Mouse (Mus musculus) heart, embryonic 14.5 days (tissue): ENCODE results near the gene Zfhx3. TPM values are rescaled to one million over a fixed set of nuclear protein-coding genes. Genes with fewer than 3 reads are reported as not detected.
A peak's percentile ranks its signal among the peaks of the same experiment; 100 is the strongest.

ENCODE experiments used
- ATAC-seq: fragments of 200-750 bp; cut with Nextera tagmentation; 2 replicates; pipeline ENCODE4 v1.8.0; 2017; ENCODE audit warnings: low read depth, moderate TSS enrichment; ENCODE audit not compliant: insufficient number of reproducible peaks, insufficient read depth, low FRiP score
- H3K27ac ChIP-seq, 2 experiments: fragments of 200-500 bp in 1 of 2; fragments of 300-500 bp in 1 of 2; sonication (generic) in 1 of 2; replicated peaks in 1 of 2; 2 replicates each; pipeline ENCODE4 v1.5.1; 2012 to 2014; ENCODE audit warnings: low read depth in 2 of 2, low read length in 2 of 2, control low read depth in 1 of 2, mild to moderate bottlenecking in 1 of 2, mixed read lengths in 1 of 2; ENCODE audit not compliant: control insufficient read depth in 1 of 2, insufficient read depth in 1 of 2
- H3K27me3 ChIP-seq: fragments of 300-500 bp; sonication (generic); 2 replicates; pipeline ENCODE4 v1.6.1; 2014; ENCODE audit warnings: mild to moderate bottlenecking, low read length, control low read depth; ENCODE audit not compliant: control insufficient read depth, insufficient read depth
- H3K36me3 ChIP-seq: fragments of 300-500 bp; sonication (generic); 2 replicates; pipeline ENCODE4 v1.6.1; 2014; ENCODE audit warnings: mild to moderate bottlenecking, control low read depth, low read length, mixed read lengths; ENCODE audit not compliant: control insufficient read depth, insufficient read depth
- H3K4me1 ChIP-seq, 2 experiments: fragments of 200-500 bp in 1 of 2; fragments of 300-500 bp in 1 of 2; sonication (generic) in 1 of 2; 2 replicates each; pipeline ENCODE4 v1.6.1; 2012 to 2014; ENCODE audit warnings: low read length in 2 of 2, control low read depth in 1 of 2, mixed read lengths in 1 of 2; ENCODE audit not compliant: control insufficient read depth in 2 of 2, insufficient read depth in 2 of 2
- H3K4me2 ChIP-seq: fragments of 300-500 bp; sonication (generic); 2 replicates; pipeline ENCODE4 v1.6.1; 2014; ENCODE audit warnings: mild to moderate bottlenecking, low read length
- H3K4me3 ChIP-seq, 2 experiments: fragments of 200-500 bp in 1 of 2; fragments of 300-500 bp in 1 of 2; sonication (generic) in 1 of 2; 2 replicates each; pipeline ENCODE4 v1.5.1; 2012 to 2014; ENCODE audit warnings: low read length in 2 of 2, mild to moderate bottlenecking in 2 of 2, control low read depth in 1 of 2, low read depth in 1 of 2, moderate library complexity in 1 of 2; ENCODE audit not compliant: control insufficient read depth in 1 of 2, insufficient read depth in 1 of 2
- H3K9ac ChIP-seq: fragments of 300-500 bp; sonication (generic); 2 replicates; pipeline ENCODE4 v1.6.1; 2014; ENCODE audit warnings: mild to moderate bottlenecking, low read length
- H3K9me3 ChIP-seq: fragments of 300-500 bp; sonication (generic); 2 replicates; pipeline ENCODE4 v1.6.1; 2016; ENCODE audit warnings: low read length, control low read depth; ENCODE audit not compliant: control insufficient read depth
- WGBS: fragments of 180-500 bp; shearing (Covaris S2); extraction: QIAGEN DNeasy Blood & Tissue Kit; methylation state at CpG from one replicate; pipeline ENCODE4 v1.1.7; 2014; 5-methylcytosine and 5-hydroxymethylcytosine counted together
- polyA plus RNA-seq: library from polyadenylated mRNA; unstranded; fragments of >200 nt; fragmentation: Nextera tagmentation; extraction: Ambion mirVana; gene quantifications from 2 replicates; pipeline ENCODE4 v1.2.1, GENCODE M21; 2014

The Zfhx3 gene
- polyA plus RNA-seq, 1 experiment from 2014 or later, result 6.4 TPM

GRCm38 (mm10) chr8:108707576-108708281 lies 765.3 kb downstream of the Zfhx3 start:
- H3K27me3 ChIP-seq, result peaks cover under 1% of the 10 kb centered on the region; the same call in 1 of the 2 replicates
- H3K27ac ChIP-seq, result peak overlapping the region in 1 of 2 experiments; percentile 37; a peak in 1 of 4 replicates
- no peaks in the 10 kb centered on the region for H3K36me3 ChIP-seq
- no peak for ATAC-seq
- no peaks in the 10 kb centered on the region for H3K9me3 ChIP-seq
- H3K9ac ChIP-seq, result 0 out of 2 replicates have a peak overlapping the region, but pooled peaks have one; percentile 8
- peaks cover 21 to 60% of the 10 kb centered on the region in 2 experiments for H3K4me1 ChIP-seq
- 52% methylated on average over 5 of the region's 5 CpGs for WGBS
- H3K4me2 ChIP-seq, result no peak overlapping the region
- H3K4me3 ChIP-seq, result no peak overlapping the region

DNA sequence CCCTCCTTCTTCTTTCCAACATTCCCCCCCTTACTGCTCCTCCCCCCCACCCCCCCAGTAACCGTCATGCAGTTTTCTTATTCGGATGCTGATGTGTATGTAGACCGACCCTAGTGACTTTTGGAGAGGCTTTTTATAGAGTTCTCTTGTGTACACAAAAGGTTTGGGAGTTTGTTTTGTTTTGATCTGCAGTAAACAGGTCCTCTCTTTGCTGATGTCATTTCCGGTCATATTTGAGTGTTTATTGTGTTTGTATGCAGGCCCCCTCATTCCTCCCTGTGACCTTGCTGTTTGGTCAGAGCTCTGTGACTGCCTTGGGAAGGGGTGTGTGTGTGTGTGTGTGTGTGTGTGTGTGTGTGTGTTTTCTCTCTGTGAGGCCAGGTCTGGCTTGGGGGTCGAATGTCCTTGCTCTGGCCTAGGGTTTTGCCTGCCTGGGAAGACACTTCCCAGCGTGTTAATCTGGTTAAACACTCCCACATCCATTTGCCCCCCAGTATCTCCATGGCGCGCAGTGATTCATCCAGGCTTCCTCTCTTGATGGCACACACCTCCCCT lies 766.5 kb downstream of the Zfhx3 start:
- Histone ChIP-seq H3K9ac (no peak overlapping the region), H3K27ac (no peak overlapping the region), H3K27me3 (no peaks in the 10 kb centered on the region), H3K36me3 (no peaks in the 10 kb centered on the region), H3K4me2 (0 out of 2 replicates have a peak overlapping the region, but pooled peaks have one; percentile 4), H3K4me3 (no peak overlapping the region), H3K9me3 (no peaks in the 10 kb centered on the region), H3K4me1 (peaks cover 28 to 66% of the 10 kb centered on the region in 2 experiments)
- 51% methylated on average over 8 of the region's 8 CpGs for WGBS
- no peak for ATAC-seq

- Histone ChIP-seq H3K4me3 (no peak overlapping the region), H3K9ac (no peak overlapping the region), H3K4me2 (0 out of 2 replicates have a peak overlapping the region, but pooled peaks have one; percentile 4), H3K9me3 (no peaks in the 10 kb centered on the region), H3K36me3 (no peaks in the 10 kb centered on the region), H3K27me3 (no peaks in the 10 kb centered on the region), H3K4me1 (peaks cover 31 to 68% of the 10 kb centered on the region in 2 experiments), H3K27ac (no peak overlapping the region)
- no peak for ATAC-seq
- 50% methylated on average over 2 of the region's 2 CpGs for WGBS
These were observed 767.0 kb downstream of the Zfhx3 start for GRCm38 (mm10) chr8:108709441-108709840.

GRCm38 (mm10) chr8:108709928-108710606 lies 767.6 kb downstream of the Zfhx3 start:
- H3K9ac ChIP-seq, result peak overlapping the region; percentile 45; the same call in 1 of the 2 replicates
- no peaks in the 10 kb centered on the region for H3K9me3 ChIP-seq
- H3K4me2 ChIP-seq, result peak overlapping the region; percentile 20; the same call in 1 of the 2 replicates
- H3K4me3 ChIP-seq, result no peak overlapping the region
- no peaks in the 10 kb centered on the region for H3K27me3 ChIP-seq
- ATAC-seq, result no peak
- H3K4me1 ChIP-seq, result peaks cover 31 to 68% of the 10 kb centered on the region in 2 experiments
- 40% methylated on average over 13 of the region's 13 CpGs for WGBS
- no peaks in the 10 kb centered on the region for H3K36me3 ChIP-seq
- peak overlapping the region; percentile 41 to 58; a peak in 2 of 4 replicates for H3K27ac ChIP-seq

- WGBS, result 15% methylated on average over 8 of the region's 8 CpGs
- peak overlapping the region; percentile 69 for H3K9ac ChIP-seq
These were observed 768.4 kb downstream of the Zfhx3 start for GRCm38 (mm10) chr8:108710607-108711489.

DNA sequence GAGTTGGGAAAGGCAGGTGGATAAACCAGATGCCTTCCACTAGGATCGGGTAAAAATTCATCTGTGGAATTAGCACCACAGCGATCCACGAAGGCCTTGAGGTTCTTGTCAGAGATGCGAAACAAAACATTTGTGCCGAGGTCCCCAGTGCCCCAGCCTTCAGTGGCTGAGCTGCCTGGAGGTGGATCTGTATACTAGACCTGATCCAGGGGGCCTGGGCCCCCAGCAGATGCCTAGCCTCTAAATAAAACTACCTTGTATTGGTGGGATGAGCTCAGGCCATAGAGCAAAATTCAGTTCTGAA lies 769.0 kb downstream of the Zfhx3 start:
- Histone ChIP-seq H3K27me3 (no peaks in the 10 kb centered on the region), H3K36me3 (no peaks in the 10 kb centered on the region), H3K27ac (peak overlapping the region; percentile 41 to 84), H3K9ac (peak overlapping the region; percentile 69), H3K4me2 (peak overlapping the region; percentile 72), H3K4me1 (peaks cover 40 to 79% of the 10 kb centered on the region in 2 experiments), H3K9me3 (no peaks in the 10 kb centered on the region), H3K4me3 (no peak overlapping the region)
- ATAC-seq, result no peak
- 36% methylated on average over 5 of the region's 5 CpGs for WGBS

More at GRCm38 (mm10) chr8:108710607-108711489, 768.4 kb downstream of the Zfhx3 start:
- Histone ChIP-seq H3K27me3 (no peaks in the 10 kb centered on the region), H3K4me1 (peaks cover 35 to 73% of the 10 kb centered on the region in 2 experiments), H3K9me3 (no peaks in the 10 kb centered on the region), H3K4me3 (no peak overlapping the region), H3K4me2 (peak overlapping the region; percentile 72; the same call in 1 of the 2 replicates), H3K27ac (peak overlapping the region; percentile 42 to 84; a peak in 3 of 4 replicates), H3K36me3 (no peaks in the 10 kb centered on the region)
- ATAC-seq, result no peak

DNA sequence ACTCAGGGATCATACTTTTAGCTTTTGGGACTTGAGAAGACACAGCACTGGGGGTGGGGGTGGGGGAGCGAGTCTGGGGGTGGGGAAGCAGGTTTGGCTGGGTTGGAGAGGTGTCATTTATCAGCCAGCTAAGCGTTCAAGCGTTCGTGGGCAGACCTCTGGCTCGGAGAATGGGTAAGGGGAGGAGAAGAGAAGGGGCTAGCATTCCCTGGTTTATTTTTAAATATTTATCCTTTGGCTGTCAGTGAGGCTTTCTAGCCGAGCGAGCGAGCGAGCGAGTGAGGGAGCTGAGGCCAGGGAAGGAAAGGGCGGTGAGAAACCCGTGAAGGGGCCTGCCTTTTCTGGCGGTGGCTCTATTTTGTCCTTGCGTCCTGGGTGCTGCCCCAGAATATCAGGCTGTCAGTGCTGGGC lies 769.6 kb downstream of the Zfhx3 start:
- Histone ChIP-seq H3K36me3 (no peaks in the 10 kb centered on the region), H3K27me3 (no peaks in the 10 kb centered on the region), H3K4me1 (peaks cover 45 to 84% of the 10 kb centered on the region in 2 experiments), H3K4me3 (peak overlapping the region; percentile 5 to 21; a peak in 3 of 4 replicates), H3K4me2 (peak overlapping the region; percentile 72), H3K9ac (peak overlapping the region; percentile 69), H3K27ac (peak overlapping the region; percentile 84 to 93), H3K9me3 (no peaks in the 10 kb centered on the region)
- 18% methylated on average over 14 of the region's 14 CpGs for WGBS
- ATAC-seq, result no peak
